Mouse (Mus musculus): ENCODE results near the gene Hmgb3. TPM values are rescaled to one million over a fixed set of nuclear protein-coding genes. Genes with fewer than 3 reads are reported as not detected.

The Hmgb3 gene
- polyA plus RNA-seq, 1 experiment from 2014 or later, result 351 TPM

DNA sequence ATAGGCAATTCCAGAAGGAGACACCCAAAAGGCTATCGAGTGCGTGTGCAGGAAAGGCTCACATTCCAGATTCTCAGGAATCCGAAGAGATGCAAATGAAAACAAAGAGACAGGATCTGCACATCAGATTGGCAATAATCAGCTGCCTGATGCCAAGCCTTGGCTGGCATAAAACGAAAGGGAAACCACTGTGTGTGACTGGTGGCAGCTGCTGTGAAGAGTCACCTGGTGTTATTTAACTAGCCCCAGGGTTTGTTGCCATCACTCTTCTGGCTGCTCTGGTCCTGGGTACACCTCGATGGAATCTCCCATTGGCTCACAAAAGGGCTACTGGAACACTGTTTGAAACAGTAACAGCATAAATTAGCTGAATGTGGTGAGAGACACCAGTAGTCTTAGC is 11.0 kb upstream of the Hmgb3 start:
- H3K9me3 ChIP-seq, result no peaks in the 10 kb centered on the region
- H3K4me3 ChIP-seq, result no peak overlapping the region
- H3K27me3 ChIP-seq (ENCODE audit: insufficient read depth, poor library complexity, severe bottlenecking), result peaks cover 14% of the 10 kb centered on the region
- DNase-seq (ENCODE audit: low spot score), result no peak
- H3K36me3 ChIP-seq, result no peaks in the 10 kb centered on the region
- WGBS, result 57% methylated on average over 5 of the region's 5 CpGs
- no peak overlapping the region for H3K27ac ChIP-seq
- no peaks in the 10 kb centered on the region for H3K4me1 ChIP-seq

DNA sequence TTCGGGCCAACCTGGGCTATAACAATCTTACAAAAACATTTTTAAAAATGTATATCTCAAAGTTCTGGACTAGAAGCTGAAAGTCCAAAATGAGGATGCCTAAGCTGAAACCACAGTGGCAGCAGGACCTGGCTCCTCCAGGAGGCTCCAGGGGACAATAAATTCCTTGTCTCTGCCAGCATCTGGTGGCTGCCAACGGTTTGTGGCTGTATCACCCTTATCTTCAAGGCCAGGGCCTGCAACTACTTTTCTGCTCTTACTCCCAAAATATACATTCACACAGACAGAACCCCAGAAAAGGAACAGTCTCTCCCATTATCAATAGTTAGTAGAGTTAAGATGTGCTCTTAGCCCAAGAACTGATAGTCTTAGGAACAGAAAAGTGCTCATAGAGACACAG is 10.6 kb upstream of the Hmgb3 start:
- DNase-seq (ENCODE audit: low spot score), result no peak
- Histone ChIP-seq H3K9me3 (no peaks in the 10 kb centered on the region), H3K36me3 (no peaks in the 10 kb centered on the region), H3K27me3 (ENCODE audit: insufficient read depth, poor library complexity, severe bottlenecking) (peaks cover 14% of the 10 kb centered on the region), H3K4me3 (no peak overlapping the region), H3K27ac (no peak overlapping the region), H3K4me1 (no peaks in the 10 kb centered on the region)
- WGBS, result 62% methylated on average over 2 of the region's 2 CpGs

DNA sequence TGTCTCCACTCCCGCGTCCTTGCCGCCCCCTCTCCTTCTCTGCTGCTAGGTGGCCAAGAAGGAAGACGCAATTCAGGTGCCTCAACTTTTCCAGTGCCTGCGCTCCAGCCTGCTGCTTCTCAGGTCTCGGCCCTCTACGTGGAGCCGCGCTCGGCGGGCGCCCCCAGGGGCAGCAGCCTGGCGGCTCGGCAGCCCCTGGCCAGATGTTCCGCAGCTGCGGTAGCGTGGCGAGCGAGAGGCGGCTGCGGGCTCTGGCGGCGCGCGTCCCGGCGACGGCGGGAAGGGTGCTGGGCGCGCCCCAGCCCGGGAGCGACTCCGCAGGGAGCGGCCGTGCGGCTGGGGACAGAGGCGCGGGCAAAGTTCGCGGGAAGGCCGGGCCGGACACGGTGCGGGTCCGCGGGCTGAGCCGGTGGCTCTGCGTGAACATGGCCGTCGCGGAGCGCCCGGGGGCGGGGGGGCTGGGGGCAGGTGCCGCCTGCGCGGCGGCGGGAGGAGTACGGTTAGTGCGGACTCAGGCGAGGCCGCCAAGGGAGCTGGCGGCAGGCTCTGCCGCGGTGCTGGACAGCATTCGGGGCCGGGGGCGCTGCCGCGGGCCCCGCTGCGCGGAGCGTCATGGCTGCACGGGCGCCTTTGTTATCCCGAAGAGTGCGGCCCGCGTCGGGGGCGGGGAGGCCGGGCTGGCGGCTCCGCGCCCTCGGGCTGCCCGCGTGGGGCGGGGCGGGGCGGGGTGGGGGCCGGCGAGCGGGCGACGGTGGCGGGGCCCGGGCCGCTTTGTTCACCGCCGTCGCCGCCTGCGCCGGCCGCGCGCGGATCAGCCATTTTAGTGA is 610 bp downstream of the Hmgb3 start:
- H3K36me3 ChIP-seq, result peaks cover 17% of the 10 kb centered on the region
- peaks cover 18% of the 10 kb centered on the region; the same call in 1 of the 2 replicates for H3K27me3 ChIP-seq (ENCODE audit: insufficient read depth, poor library complexity, severe bottlenecking)
- DNase-seq (ENCODE audit: low spot score), result peak; percentile 76
- peaks cover 4% of the 10 kb centered on the region; the same call in 1 of the 2 replicates for H3K9me3 ChIP-seq
- H3K4me3 ChIP-seq, result peak overlapping the region; percentile 78
- H3K4me1 ChIP-seq, result no peaks in the 10 kb centered on the region
- peak overlapping the region; percentile 96 for H3K27ac ChIP-seq
- WGBS, result 25% methylated on average over 75 of the region's 112 CpGs

- Histone ChIP-seq H3K4me1 (no peaks in the 10 kb centered on the region), H3K9me3 (peaks cover 4% of the 10 kb centered on the region; the same call in 1 of the 2 replicates), H3K27me3 (ENCODE audit: insufficient read depth, poor library complexity, severe bottlenecking) (peaks cover 18% of the 10 kb centered on the region; the same call in 1 of the 2 replicates), H3K27ac (peak overlapping the region; percentile 96), H3K4me3 (peak overlapping the region; percentile 78), H3K36me3 (peaks cover 21% of the 10 kb centered on the region)
- DNase-seq (ENCODE audit: low spot score), result no peak
- WGBS, result 25% methylated on average over 21 of the region's 37 CpGs
Observed at GRCm38 (mm10) chrX:71556965-71557491, 1.3 kb downstream of the Hmgb3 start.

DNA sequence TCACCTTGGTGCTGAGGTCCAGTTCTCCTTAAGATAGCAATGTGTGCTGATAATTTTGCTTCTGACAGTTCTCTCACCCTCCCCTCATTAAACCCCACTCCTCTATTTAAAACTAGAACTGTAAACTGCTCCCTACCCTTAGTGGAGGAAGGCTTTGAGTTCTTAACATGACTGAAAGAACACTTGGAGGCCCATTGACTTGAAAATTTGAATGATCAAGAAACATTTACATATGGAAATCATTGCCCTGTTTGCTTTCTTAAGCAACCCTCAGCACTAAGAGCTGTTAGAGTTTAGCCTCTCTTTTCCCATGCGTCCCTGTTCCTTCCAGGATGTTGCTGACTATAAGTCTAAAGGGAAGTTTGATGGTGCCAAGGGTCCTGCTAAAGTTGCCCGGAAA is 3.6 kb downstream of the Hmgb3 start:
- Histone ChIP-seq H3K27me3 (ENCODE audit: insufficient read depth, poor library complexity, severe bottlenecking) (peaks cover 10% of the 10 kb centered on the region; the same call in 1 of the 2 replicates), H3K36me3 (peaks cover 21% of the 10 kb centered on the region), H3K4me3 (no peak overlapping the region), H3K9me3 (peaks cover 4% of the 10 kb centered on the region; the same call in 1 of the 2 replicates), H3K4me1 (no peaks in the 10 kb centered on the region), H3K27ac (no peak overlapping the region)
- 74% methylated on average over 2 of the region's 2 CpGs for WGBS
- no peak for DNase-seq (ENCODE audit: low spot score)

GRCm38 (mm10) chrX:71560796-71561195 is 5.1 kb downstream of the Hmgb3 start:
- WGBS, result 100% methylated on average over 1 of the region's 1 CpGs
- no peak overlapping the region for H3K4me3 ChIP-seq
- H3K36me3 ChIP-seq, result peaks cover 21% of the 10 kb centered on the region
- H3K27ac ChIP-seq, result no peak overlapping the region
- peaks cover 10% of the 10 kb centered on the region; the same call in 1 of the 2 replicates for H3K27me3 ChIP-seq (ENCODE audit: insufficient read depth, poor library complexity, severe bottlenecking)
- peaks cover 4% of the 10 kb centered on the region; the same call in 1 of the 2 replicates for H3K9me3 ChIP-seq
- DNase-seq (ENCODE audit: low spot score), result no peak
- H3K4me1 ChIP-seq, result no peaks in the 10 kb centered on the region

DNA sequence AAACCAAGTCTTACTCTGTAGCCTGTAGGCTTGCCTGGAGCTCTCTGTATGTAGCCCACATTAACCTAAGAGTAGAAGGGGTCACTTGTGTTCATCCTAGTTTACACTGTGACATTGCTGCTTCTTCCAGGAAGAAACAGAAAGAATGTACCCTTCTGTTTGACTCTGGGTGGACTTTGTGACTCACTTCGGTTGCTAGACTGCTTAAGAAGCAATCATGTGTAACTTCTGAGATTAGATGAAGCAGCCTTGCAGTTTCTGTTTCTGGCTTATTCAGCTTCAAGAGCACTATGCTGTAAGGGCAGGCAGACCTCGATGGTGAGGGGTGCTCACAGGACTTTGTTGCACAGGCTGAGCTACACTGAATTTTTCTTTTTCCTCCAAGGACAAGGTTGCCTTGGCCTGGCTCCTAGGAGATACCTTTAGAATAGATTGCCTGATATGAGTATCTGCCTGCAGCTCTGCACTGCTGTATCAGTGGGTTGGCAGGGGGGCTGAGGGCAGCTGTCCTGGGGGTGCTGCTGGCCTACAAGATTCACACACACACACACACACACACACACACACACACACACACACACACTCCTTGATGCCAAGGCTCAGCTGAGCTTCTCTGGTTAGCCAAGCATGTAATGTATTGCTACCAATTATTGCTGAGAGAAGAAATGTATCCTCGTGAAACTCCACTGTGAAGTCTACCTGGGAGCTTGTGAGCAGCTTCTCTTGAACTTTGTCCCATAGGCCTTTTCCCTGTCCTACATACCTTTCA is 17.6 kb downstream of the Hmgb3 start:
- H3K4me1 ChIP-seq, result no peaks in the 10 kb centered on the region
- no peak for DNase-seq (ENCODE audit: low spot score)
- H3K9me3 ChIP-seq, result no peaks in the 10 kb centered on the region
- H3K36me3 ChIP-seq, result no peaks in the 10 kb centered on the region
- H3K27me3 ChIP-seq (ENCODE audit: insufficient read depth, poor library complexity, severe bottlenecking), result peaks cover 7% of the 10 kb centered on the region; the same call in 1 of the 2 replicates
- 56% methylated on average over 3 of the region's 3 CpGs for WGBS
- H3K4me3 ChIP-seq, result no peak overlapping the region
- H3K27ac ChIP-seq, result no peak overlapping the region

GRCm38 (mm10) chrX:71575550-71575949 is 19.8 kb downstream of the Hmgb3 start:
- Histone ChIP-seq H3K9me3 (no peaks in the 10 kb centered on the region), H3K36me3 (no peaks in the 10 kb centered on the region), H3K27me3 (ENCODE audit: insufficient read depth, poor library complexity, severe bottlenecking) (peaks cover 7% of the 10 kb centered on the region; the same call in 1 of the 2 replicates), H3K4me1 (no peaks in the 10 kb centered on the region), H3K4me3 (no peak overlapping the region), H3K27ac (no peak overlapping the region)
- WGBS, result 37% methylated on average over 2 of the region's 2 CpGs
- no peak for DNase-seq (ENCODE audit: low spot score)

GRCm38 (mm10) chrX:71589181-71589580 is 33.5 kb downstream of the Hmgb3 start:
- no peaks in the 10 kb centered on the region for H3K4me1 ChIP-seq
- H3K9me3 ChIP-seq, result no peaks in the 10 kb centered on the region
- H3K27me3 ChIP-seq (ENCODE audit: insufficient read depth, poor library complexity, severe bottlenecking), result no peaks in the 10 kb centered on the region
- WGBS, result 59% methylated on average over 1 of the region's 1 CpGs
- DNase-seq (ENCODE audit: low spot score), result no peak
- no peak overlapping the region for H3K27ac ChIP-seq
- no peak overlapping the region for H3K4me3 ChIP-seq
- no peaks in the 10 kb centered on the region for H3K36me3 ChIP-seq

GRCm38 (mm10) chrX:71601052-71601611 is 45.4 kb downstream of the Hmgb3 start:
- no peaks in the 10 kb centered on the region for H3K9me3 ChIP-seq
- H3K4me1 ChIP-seq, result no peaks in the 10 kb centered on the region
- H3K4me3 ChIP-seq, result peak overlapping the region; percentile 50
- no peaks in the 10 kb centered on the region for H3K36me3 ChIP-seq
- no peak overlapping the region for H3K27ac ChIP-seq
- 10% methylated on average over 25 of the region's 25 CpGs for WGBS
- peak; percentile 75 for DNase-seq (ENCODE audit: low spot score)
- peaks cover 35% of the 10 kb centered on the region; the same call in 1 of the 2 replicates for H3K27me3 ChIP-seq (ENCODE audit: insufficient read depth, poor library complexity, severe bottlenecking)

Measured in heart, embryonic 10.5 days (tissue).